Mouse (Mus musculus) common myeloid progenitor, adult 5-6 weeks (primary cell): ENCODE data around the gene Safb2. TPM values are rescaled to one million over a fixed set of nuclear protein-coding genes. Genes with fewer than 3 reads are reported as not detected.
A peak's percentile ranks its signal among the peaks of the same experiment; 100 is the strongest.

ENCODE experiments used
- ATAC-seq: replicated peaks from 2 replicates; pipeline ENCODE4 v1.8.0; 2016; ENCODE audit warnings: low read depth, mild to moderate bottlenecking, moderate TSS enrichment, inconsistent platforms; ENCODE audit not compliant: poor library complexity, severe bottlenecking
- total RNA-seq: library from RNA; stranded (forward); fragments of 200-1000, 187-1606 nt; gene quantifications from 2 replicates; pipeline ENCODE4 v1.2.3, GENCODE M21; 2017

Safb2 gene
- total RNA-seq, 1 experiment from 2014 or later, result 99.4 TPM

DNA sequence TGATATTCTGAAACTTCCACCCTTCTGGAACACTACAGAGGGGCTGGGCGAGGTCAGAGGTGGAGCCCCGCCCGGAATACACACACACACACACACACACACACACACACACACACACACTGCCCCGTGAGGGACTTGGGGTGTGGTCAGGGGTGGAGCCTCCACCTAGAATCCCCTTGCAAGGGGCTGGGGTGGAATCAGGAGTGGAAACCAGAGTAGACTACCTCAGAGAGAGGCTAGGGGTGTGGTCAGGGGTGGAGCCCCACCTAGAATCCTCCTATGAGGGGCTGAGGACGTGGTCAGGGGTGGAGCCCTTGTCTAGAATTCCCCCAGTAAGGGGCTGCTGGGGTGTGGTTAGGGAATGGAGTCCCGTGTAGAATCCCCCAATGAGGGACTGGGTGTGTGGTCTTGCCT is 43.8 kb downstream of the Safb2 start:
- ATAC-seq, result peak; percentile 45; the same call in 1 of the 2 replicates

- ATAC-seq, result no peak
Measured at GRCm38 (mm10) chr17:56537912-56538311, 46.5 kb downstream of the Safb2 start.

DNA sequence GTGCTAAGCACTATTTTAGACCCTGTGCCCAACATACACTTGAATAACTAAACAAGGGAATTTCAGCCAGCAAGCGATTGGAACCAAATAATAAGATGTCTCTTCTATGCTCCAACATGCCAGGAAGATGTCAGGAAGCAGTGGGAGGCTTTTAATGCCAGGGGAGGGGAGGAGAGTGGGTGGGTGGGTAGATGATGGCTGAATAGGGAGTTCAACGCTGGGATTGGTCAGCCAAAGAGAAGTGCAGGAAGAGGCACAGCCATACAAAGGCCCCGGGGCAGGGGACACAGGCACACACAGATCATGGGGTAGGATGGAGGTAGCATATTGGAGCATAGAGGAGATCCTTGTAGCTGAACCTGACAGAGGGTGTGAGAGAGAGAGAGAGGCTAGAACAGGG is 47.5 kb downstream of the Safb2 start:
- ATAC-seq, result no peak

DNA sequence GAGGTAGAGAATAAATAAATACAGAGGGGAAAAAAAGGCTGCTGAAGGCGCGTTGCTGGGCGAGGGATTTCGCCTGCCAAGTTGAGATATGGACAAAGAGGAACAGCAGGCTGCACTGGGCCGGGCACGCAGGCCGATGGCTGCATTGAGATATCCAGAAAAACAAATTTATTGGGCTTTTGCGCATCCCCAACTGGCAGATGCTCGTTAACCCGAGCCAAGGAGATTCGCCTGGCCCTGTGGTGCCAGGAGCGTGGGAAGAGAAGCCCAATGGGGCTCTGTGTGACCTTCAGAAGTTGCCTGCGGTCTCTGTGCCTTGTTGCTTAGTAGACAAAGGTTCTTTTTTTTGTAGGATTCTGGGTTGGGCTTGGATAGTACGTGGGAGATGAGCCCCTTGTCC is 48.2 kb downstream of the Safb2 start:
- no peak for ATAC-seq

DNA sequence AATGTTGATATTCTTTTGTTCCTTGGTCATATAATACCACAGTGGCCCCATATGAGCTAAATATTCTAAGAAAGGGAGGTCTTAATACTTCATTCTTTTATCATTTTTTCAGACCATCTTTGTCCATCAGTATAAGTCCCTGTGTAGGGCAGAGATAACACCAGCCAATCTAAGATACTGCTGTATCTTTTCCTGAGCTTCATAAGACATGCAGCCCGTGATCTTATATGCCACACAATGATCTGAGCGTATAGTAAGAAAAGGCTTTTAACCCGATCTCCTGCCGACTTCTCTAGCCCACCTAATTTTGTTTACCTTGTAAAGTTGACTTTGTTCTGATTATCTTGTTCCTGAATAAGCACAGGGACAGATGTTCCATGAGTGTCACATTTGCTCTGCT is 59.4 kb downstream of the Safb2 start:
- no peak for ATAC-seq

- no peak for ATAC-seq
Measured at GRCm38 (mm10) chr17:56522744-56523143, 61.6 kb downstream of the Safb2 start.

DNA sequence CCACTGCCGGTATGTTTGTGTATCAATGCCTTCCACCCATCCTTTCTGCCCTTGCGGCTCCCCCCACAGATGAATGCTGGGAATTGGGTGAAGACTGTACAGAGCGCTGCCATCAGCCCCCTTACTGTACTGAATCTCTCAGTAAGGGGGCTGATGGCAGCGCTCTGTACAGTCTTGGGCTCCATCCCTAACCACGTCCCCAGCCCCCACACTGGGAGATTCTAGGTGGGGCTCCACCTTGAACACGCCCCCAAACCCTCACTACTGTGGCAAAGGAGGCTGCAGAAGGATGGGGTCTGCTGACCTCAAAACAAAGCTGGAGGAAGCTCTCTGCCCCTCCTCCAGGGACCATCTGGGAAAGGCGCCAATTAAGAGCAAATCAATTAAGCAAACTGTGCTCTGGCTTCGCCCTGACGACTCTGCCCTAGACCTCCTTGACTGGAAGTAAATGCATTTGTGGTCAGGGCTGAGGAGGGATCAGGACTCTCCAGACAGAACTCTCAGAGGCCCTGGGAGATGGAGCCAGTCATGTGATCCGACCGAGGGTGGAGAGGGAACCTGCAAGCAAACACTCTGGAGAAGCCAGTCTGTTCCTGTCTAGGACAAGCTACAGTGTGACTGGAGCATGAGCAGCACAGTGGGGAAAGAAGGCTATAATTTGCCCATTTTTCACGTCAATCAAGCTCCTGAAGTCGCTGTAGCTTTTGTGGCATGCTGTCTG is 68.5 kb downstream of the Safb2 start:
- ATAC-seq, result no peak

GRCm38 (mm10) chr17:56514916-56515315 is 69.5 kb downstream of the Safb2 start:
- no peak for ATAC-seq

DNA sequence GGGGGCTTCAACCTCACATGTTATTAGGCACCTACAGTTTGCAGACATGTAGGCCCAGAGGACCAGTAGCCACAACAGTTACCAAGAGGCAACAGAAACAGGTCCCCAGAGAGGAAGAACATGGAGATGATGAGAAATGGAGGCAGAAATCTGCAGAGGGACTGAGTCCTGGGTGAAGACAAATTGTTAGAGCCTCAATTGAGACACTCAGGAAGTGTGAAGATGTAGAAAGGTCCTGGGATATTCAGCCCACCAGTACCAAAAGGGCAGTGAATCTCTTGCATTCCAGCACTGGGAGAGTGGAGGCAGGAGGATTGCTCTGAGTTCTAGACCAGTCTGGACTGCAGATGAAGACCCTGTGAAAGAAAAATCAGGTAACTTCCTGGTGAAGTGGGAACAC is 70.1 kb downstream of the Safb2 start:
- ATAC-seq, result no peak

GRCm38 (mm10) chr17:56512310-56512709 is 72.1 kb downstream of the Safb2 start, which contains the start of gene Znrf4:
Gene Znrf4 (minus strand): TSS chr17:56512431.
- ATAC-seq, result no peak

DNA sequence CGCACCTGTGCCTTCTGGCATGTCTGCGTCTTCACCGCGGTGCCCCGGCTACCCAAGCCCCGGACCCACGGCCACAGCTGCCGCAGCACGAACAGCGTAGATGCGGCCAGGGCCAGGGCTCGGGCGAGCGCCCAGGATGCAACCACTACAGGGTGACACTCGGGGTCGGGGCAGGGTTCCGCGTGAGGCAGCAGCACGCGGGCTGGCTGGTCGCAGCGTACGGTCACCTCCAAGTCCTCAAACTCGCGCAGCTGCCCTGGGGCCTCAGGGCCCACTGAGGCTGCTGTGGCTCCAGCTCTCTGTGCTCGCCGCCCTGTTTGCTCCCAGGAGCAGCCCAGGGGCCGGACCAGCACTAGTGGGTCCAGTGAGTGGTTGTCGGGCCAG is 72.7 kb downstream of the Safb2 start:
- ATAC-seq, result no peak

DNA sequence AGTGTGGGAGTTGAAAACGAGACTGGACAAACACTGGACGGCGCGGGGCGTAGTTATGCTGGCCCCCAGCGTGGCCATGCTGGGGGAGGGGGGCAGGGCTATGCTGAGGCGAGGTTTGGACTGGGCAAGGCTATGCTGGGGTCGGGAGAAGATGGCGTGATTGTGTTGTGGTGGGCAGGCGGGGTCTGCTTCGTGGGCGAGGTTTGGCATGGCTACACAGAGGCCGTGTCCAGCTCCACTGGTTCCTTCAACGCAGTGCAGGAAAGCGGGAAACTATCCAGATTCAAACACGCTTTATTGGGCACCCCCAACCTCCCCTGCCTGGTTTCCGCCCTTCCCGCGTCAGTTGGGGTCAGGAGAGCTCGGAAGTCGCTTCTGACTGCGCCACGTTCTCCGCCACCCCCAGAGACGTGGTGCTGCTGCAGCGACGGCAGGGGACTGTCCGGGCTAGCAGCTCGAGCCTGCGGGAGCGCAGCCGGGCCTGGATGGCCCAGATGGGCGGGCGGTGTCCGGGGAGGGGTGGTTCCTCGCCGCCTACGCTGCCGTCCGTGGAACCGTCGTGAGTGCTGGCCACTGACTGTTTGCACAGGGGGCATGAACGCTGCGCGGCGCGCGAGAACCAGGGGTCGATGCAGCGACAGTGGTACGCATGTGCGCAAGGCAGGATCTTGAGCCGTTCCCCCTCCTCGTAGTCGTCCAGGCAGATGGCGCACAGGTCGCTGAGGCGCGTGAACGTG is 73.2 kb downstream of the Safb2 start:
- no peak for ATAC-seq

Other genes starting within 250 kb of the Safb2 start
- 65.2 and 105 TPM in 2 replicates for gene Ptprs, start 108.1 kb downstream of the Safb2 start, total RNA-seq
- not detected in 2 replicates for gene Znrf4, start 72.2 kb downstream of the Safb2 start, total RNA-seq
- not detected in 2 replicates for gene Gm20219, start 30.2 kb downstream of the Safb2 start, total RNA-seq
- gene Safb, start 240 bp upstream of the Safb2 start, total RNA-seq, result 75.0 and 81.6 TPM in 2 replicates
- 61.3 and 113 TPM in 2 replicates for gene 2410015M20Rik, start 25.2 kb upstream of the Safb2 start, total RNA-seq
- 2,418 and 2,940 TPM in 2 replicates for gene Rpl36, start 28.8 kb upstream of the Safb2 start, total RNA-seq
- 57.3 and 69.9 TPM in 2 replicates for gene Lonp1, start 42.3 kb upstream of the Safb2 start, total RNA-seq
- not detected in 2 replicates for gene Catsperd, start 43.6 kb upstream of the Safb2 start, total RNA-seq
- 56.2 and 56.7 TPM in 2 replicates for gene Ranbp3, start 88.7 kb upstream of the Safb2 start, total RNA-seq
- gene Ndufa11, start 133.2 kb upstream of the Safb2 start, total RNA-seq, result 63.1 and 84.2 TPM in 2 replicates
- 6.1 and 11.1 TPM in 2 replicates for gene Vmac, start 133.4 kb upstream of the Safb2 start, total RNA-seq
- gene Nrtn, start 172.9 kb upstream of the Safb2 start, total RNA-seq, result not detected in 2 replicates
- gene Dus3l, start 180.2 kb upstream of the Safb2 start, total RNA-seq, result 16.8 and 17.5 TPM in 2 replicates
- 0.15 TPM in 1 of 2 replicates, not detected in the other for gene Prr22, start 185.7 kb upstream of the Safb2 start, total RNA-seq
- 7.6 and 7.7 TPM in 2 replicates for gene Rfx2, start 246.4 kb upstream of the Safb2 start, total RNA-seq